Mouse (Mus musculus) ES-Bruce4 (cell line): ENCODE data around the gene C7. TPM values are rescaled to one million over a fixed set of nuclear protein-coding genes. Genes with fewer than 3 reads are reported as not detected.

Source experiments
- H3K27ac ChIP-seq: 2 replicates; pipeline ENCODE4 v1.5.1; 2012; ENCODE audit warnings: low read length, inconsistent platforms; ENCODE audit not compliant: insufficient read depth
- H3K27me3 ChIP-seq: 2 replicates; pipeline ENCODE4 v1.6.1; 2012; ENCODE audit warnings: mild to moderate bottlenecking, low read length, inconsistent platforms; ENCODE audit not compliant: control insufficient read depth, poor library complexity, insufficient read depth, severe bottlenecking
- H3K36me3 ChIP-seq: 2 replicates; pipeline ENCODE4 v1.6.1; 2012; ENCODE audit warnings: inconsistent platforms, mild to moderate bottlenecking, low read length, moderate library complexity; ENCODE audit not compliant: control insufficient read depth, poor library complexity, insufficient read depth, severe bottlenecking
- H3K4me1 ChIP-seq: one replicate; pipeline ENCODE4 v1.8.1; 2011; ENCODE audit warnings: low read length; ENCODE audit not compliant: control insufficient read depth, insufficient read depth
- H3K4me3 ChIP-seq: 2 replicates; pipeline ENCODE4 v1.5.1; 2011; ENCODE audit warnings: low read depth, mild to moderate bottlenecking, low read length
- H3K9ac ChIP-seq: 2 replicates; pipeline ENCODE4 v1.6.1; 2012; ENCODE audit warnings: low read depth, mild to moderate bottlenecking, inconsistent platforms; ENCODE audit not compliant: poor library complexity, severe bottlenecking
- H3K9me3 ChIP-seq: replicated peaks from 2 replicates; pipeline ENCODE4 v1.6.1; 2012; ENCODE audit warnings: mild to moderate bottlenecking, low read length, inconsistent platforms; ENCODE audit not compliant: control insufficient read depth, poor library complexity, insufficient read depth, severe bottlenecking
- CTCF ChIP-seq: IDR thresholded peaks from one replicate; pipeline ENCODE4 v1.8.1; 2011; ENCODE audit warnings: low read depth, low read length
- EP300 ChIP-seq: IDR thresholded peaks from 2 replicates; pipeline ENCODE4 v1.6.1; 2011; ENCODE audit warnings: low read depth, low read length; ENCODE audit not compliant: insufficient read depth
- POLR2A ChIP-seq: IDR thresholded peaks from one replicate; pipeline ENCODE4 v1.8.1; 2011; ENCODE audit warnings: low read length; ENCODE audit not compliant: insufficient read depth
- polyA plus RNA-seq: library from polyadenylated mRNA; stranded (reverse); fragments of >200 nt; gene quantifications from 2 replicates; pipeline ENCODE4 v1.2.4, GENCODE M21; 2011; ENCODE audit warnings: low read depth; ENCODE audit not compliant: missing spikeins, insufficient read depth, insufficient read length

Gene C7
- polyA plus RNA-seq, 1 experiment: not detected

- no peak overlapping the region for H3K9ac ChIP-seq
- H3K4me3 ChIP-seq: no peak overlapping the region
- no peaks in the 10 kb centered on the region for H3K36me3 ChIP-seq
- no peaks in the 10 kb centered on the region for H3K4me1 ChIP-seq
- no peaks in the 10 kb centered on the region; the same call in 1 of the 2 replicates for H3K27me3 ChIP-seq
- no peaks in the 10 kb centered on the region for H3K9me3 ChIP-seq
- TF ChIP-seq CTCF: no peak
- no peak for TF ChIP-seq POLR2A
- TF ChIP-seq EP300: no peak
- H3K27ac ChIP-seq: no peak overlapping the region
These were observed 53.9 kb downstream of the C7 start for GRCm38 (mm10) chr15:5009644-5010107.

GRCm38 (mm10) chr15:5003503-5004196 is 59.9 kb downstream of the C7 start:
- Histone ChIP-seq H3K36me3 (no peaks in the 10 kb centered on the region), H3K9ac (no peak overlapping the region), H3K4me1 (no peaks in the 10 kb centered on the region), H3K27me3 (no peaks in the 10 kb centered on the region), H3K4me3 (no peak overlapping the region), H3K27ac (no peak overlapping the region), H3K9me3 (no peaks in the 10 kb centered on the region)
- no peak for TF ChIP-seq CTCF
- no peak for TF ChIP-seq EP300
- TF ChIP-seq POLR2A: no peak

- Histone ChIP-seq H3K4me1 (no peaks in the 10 kb centered on the region), H3K27me3 (no peaks in the 10 kb centered on the region), H3K9me3 (no peaks in the 10 kb centered on the region), H3K36me3 (no peaks in the 10 kb centered on the region), H3K4me3 (no peak overlapping the region), H3K9ac (no peak overlapping the region), H3K27ac (no peak overlapping the region)
- no peak for TF ChIP-seq EP300
These were observed 60.6 kb downstream of the C7 start for GRCm38 (mm10) chr15:5002903-5003302.

DNA sequence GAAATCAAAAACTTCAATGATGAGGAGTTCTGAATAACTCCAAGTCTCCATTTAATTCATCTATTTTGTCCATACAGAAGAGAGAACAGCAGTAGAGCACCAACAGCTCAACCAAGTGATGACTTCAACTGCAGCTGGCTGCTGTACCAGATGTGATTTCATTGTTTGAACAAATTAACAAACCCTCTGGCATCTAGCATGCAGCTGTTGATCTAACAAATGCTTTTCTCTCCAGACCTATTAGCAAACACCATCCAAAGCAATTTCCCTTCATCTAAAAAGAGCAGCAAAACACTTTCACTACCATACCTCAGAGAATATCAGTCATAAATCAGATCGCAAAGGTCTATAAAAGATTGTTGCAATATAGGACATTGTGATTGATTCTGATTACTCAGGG is 90.2 kb downstream of the C7 start:
- Histone ChIP-seq H3K36me3 (no peaks in the 10 kb centered on the region), H3K9ac (no peak overlapping the region), H3K4me3 (no peak overlapping the region), H3K9me3 (no peaks in the 10 kb centered on the region), H3K27me3 (no peaks in the 10 kb centered on the region), H3K4me1 (no peaks in the 10 kb centered on the region), H3K27ac (no peak overlapping the region)
- TF ChIP-seq EP300 (no peak), POLR2A (no peak), CTCF (no peak)

Other genes with a start within 250 kb of the C7 start
- not detected in 2 replicates for gene Mroh2b, start 165.0 kb downstream of the C7 start, polyA plus RNA-seq
- gene Card6, start 44.8 kb upstream of the C7 start, polyA plus RNA-seq: 0.67 and 0.82 TPM in 2 replicates
- 685 and 750 TPM in 2 replicates for gene Rpl37, start 52.9 kb upstream of the C7 start, polyA plus RNA-seq
- 24.6 and 26.0 TPM in 2 replicates for gene Prkaa1, start 80.1 kb upstream of the C7 start, polyA plus RNA-seq
- gene Ttc33, start 121.8 kb upstream of the C7 start, polyA plus RNA-seq: 22.8 and 29.6 TPM in 2 replicates
- 0.53 and 1.3 TPM in 2 replicates for gene Ptger4, start 180.4 kb upstream of the C7 start, polyA plus RNA-seq